Mouse (Mus musculus) gonadal fat pad, adult 2 months (tissue): ENCODE measurements around the gene Lrrc63. TPM values are rescaled to one million over a fixed set of nuclear protein-coding genes. Genes with fewer than 3 reads are reported as not detected.

Source experiments
- polyA plus RNA-seq: library from polyadenylated mRNA; depleted of rRNA; stranded (reverse); fragments of >200 nt; gene quantifications from 2 replicates; pipeline ENCODE4 v1.2.3, GENCODE M21; 2012; rRNA removed

The Lrrc63 gene
- polyA plus RNA-seq, 1 experiment, result 0.34 TPM

Other genes with a start within 250 kb of the Lrrc63 start
- gene Lrch1, start 183.0 kb downstream of the Lrrc63 start, polyA plus RNA-seq, result 7.1 and 7.2 TPM in 2 replicates
- 0.86 and 1.0 TPM in 2 replicates for gene Rubcnl, start 114.9 kb downstream of the Lrrc63 start, polyA plus RNA-seq
- gene Lcp1, start 220 bp upstream of the Lrrc63 start, polyA plus RNA-seq, result 56.0 and 91.9 TPM in 2 replicates
- gene Cpb2, start 111.4 kb upstream of the Lrrc63 start, polyA plus RNA-seq, result 0.37 TPM in 1 of 2 replicates, not detected in the other
- 3.9 and 7.3 TPM in 2 replicates for gene Zc3h13, start 153.5 kb upstream of the Lrrc63 start, polyA plus RNA-seq